Mouse (Mus musculus): Measurements from ENCODE around the gene C1qtnf5.

Gene C1qtnf5

GRCm38 (mm10) chr9:44079997-44080780 lies 26.9 kb upstream of the C1qtnf5 start:
- no peak for DNase-seq (ENCODE audit: low spot score)

DNA sequence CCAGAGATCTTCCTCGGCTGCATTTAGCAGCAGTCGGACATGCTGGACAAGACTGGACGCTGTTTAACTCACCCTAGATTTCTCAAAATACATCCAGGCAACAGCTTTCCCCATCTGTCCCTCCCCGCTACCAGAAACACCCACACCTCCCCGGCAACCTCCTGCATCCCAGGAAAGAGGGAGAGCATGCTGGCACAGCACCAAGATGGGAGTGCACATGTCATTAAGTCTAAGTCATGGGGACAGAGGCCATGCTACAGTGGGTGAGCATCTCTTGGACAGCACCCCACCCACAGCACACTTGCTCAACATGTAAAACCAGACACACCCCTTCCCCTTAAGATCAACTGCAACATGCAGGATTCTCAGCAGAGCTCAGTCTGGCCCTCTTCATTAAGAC lies 26.1 kb upstream of the C1qtnf5 start:
- DNase-seq (ENCODE audit: low spot score) = no peak

- DNase-seq (ENCODE audit: low spot score) = no peak
Measured at GRCm38 (mm10) chr9:44081581-44081980, 25.5 kb upstream of the C1qtnf5 start.

DNA sequence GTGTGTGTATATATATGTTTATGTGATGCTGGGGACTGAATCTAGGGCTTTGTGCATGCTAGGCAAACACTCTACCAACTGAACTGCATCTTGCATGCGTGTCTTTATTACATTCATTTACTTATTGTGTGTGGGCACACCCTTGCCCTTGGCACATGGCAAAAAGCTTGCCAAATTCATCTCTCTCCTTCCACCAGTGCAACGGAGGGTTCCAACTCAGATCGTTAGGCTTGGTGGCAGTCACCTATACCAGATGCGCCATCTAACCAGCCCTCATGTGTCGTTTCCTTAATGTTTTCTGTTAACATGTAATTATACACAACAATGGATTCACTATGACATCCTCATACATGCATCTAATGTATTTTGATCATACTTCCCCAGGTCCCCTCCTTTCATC lies 24.8 kb upstream of the C1qtnf5 start:
- DNase-seq (ENCODE audit: low spot score) = no peak

DNA sequence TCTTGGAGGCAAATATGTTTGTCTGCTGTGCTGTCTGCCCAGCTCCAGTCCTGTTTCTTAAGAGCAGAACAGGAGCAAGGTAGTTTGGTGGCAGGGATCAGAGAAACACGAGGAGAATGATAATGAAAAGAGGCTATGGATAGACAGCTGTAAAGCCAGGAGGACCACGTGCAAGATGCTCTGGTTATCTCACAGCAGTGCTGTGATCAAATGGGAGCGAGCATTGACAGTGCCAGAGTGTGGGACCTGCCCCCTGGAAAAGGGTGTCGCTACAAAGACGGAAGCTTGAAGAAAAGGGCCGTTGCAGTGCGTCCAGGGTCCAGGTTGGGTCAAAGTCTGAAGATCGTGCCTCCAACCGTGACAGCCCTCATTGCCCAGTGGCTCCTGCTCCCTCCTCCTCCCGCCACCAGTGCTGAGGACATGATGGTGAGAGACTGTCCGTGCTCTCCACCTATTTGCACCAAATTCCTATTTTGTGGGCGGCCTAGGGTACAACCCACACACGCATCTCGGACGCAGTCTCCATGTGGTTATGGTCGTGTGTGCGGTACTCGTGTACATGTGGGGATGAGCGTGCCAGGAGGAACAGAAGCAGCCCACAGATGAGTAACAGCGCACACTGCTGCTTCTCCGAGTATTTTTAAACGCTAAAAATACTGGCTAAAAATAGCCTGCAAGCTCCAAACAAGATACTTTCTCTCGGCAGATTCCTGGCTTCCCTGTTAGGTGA lies 23.5 kb upstream of the C1qtnf5 start:
- no peak for DNase-seq (ENCODE audit: low spot score)

GRCm38 (mm10) chr9:44084236-44084635 lies 22.8 kb upstream of the C1qtnf5 start:
- DNase-seq (ENCODE audit: low spot score) = no peak

- peak; percentile 87 for DNase-seq (ENCODE audit: low spot score)
Measured at GRCm38 (mm10) chr9:44084659-44085229, 22.3 kb upstream of the C1qtnf5 start.

DNA sequence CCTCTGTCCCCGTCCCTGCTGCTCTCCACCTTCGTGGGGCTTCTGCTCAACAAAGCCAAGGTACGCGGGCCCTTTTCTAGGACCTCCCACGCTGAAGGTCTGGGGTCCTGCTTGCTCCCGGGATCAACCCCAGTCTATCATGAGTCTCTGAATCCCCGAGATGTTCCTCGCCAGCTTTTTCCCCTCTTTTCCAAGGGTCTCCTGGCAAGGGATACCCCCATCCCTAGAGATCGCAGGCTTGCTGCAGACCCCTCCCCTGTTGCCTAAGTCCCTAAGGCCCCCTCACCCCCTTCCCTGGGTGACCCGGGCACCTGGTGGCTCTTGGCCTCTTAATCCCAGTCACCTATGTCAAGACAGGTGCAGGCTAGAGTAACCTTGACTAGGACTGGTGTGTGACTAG lies 21.8 kb upstream of the C1qtnf5 start:
- DNase-seq (ENCODE audit: low spot score) = no peak

- no peak for DNase-seq (ENCODE audit: low spot score)
Measured at GRCm38 (mm10) chr9:44085741-44086665, 21.0 kb upstream of the C1qtnf5 start.

DNA sequence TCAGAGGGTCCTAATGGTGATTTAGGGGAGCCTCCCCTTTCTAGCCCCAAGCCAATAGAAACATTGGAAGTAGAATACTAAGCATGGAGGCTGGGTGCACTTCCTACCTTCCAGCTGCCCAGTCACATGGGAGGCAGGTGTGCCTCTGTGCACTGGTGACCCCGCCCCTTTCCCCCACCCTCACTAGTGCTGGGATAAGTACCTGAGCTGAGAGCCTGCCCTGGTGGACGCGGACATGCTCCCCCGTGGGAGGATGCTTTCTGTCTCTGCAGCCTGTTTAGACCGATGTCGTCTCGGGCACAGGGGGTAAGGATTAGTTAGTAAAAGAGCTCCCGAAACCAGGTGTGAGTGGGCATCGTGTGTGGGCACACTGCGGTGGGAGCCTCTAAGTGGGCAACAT lies 20.1 kb upstream of the C1qtnf5 start:
- DNase-seq (ENCODE audit: low spot score) = no peak

- no peak for DNase-seq (ENCODE audit: low spot score)
Measured at GRCm38 (mm10) chr9:44087761-44088455, 19.1 kb upstream of the C1qtnf5 start.

DNA sequence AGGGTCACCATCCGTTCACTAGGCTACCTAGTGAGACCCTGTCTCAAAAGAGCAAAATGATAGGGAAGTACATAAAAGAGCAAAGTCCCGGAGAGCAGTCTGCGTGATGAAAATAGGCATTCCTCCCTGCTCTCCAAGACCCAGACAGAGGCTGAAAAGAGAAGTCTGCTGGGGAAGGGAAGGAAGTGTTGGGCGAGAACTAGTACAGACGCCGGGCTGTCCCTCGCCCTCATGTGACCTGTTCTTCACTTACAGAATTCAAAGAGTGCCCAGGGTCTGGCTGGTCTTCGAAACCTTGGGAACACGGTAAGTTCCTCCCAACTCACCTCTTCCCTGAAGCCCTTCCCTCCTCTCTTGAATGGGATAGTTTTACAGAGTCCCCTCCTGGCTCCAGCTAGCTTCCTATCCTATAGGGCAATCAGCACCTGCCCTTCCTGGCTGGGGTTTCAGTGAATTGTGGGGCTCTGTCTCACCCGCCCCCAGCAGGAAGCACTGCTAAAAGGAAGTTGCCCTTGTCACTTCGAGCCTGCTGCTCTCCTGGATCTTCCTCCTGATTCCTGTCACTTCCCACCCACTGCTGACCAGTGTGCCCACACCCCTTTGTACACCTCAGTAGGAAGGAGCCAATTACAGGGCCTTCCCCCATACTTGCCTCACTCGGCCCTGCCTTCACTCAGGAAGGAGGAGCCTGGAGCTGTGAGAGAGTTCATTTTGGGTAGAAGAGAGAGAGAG lies 18.0 kb upstream of the C1qtnf5 start:
- DNase-seq (ENCODE audit: low spot score) = no peak

GRCm38 (mm10) chr9:44093612-44094503 lies 13.2 kb upstream of the C1qtnf5 start:
- peak; percentile 79 for DNase-seq (ENCODE audit: low spot score)

DNA sequence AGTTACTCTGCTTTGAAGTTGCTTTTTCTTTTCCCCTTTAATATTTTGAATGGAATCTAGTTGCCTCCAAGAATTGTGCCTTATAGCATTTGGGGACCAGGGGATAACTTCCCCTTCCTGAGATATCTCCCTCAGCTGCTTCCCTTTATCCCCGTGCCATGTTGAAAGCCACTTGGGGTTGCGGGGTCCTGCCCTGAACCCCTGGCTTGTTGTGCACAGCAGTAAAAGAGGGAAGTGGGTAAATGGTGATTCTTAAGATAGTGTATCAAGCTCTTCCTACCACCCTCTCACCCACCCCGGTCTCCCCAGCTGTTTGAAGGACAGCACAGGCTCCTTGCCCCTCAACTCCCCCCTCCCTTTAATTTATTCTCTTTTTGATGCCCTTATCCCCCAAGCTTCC lies 12.3 kb upstream of the C1qtnf5 start:
- DNase-seq (ENCODE audit: low spot score) = no peak

- no peak for DNase-seq (ENCODE audit: low spot score)
Measured at GRCm38 (mm10) chr9:44095781-44096180, 11.3 kb upstream of the C1qtnf5 start.

GRCm38 (mm10) chr9:44096536-44096935 lies 10.5 kb upstream of the C1qtnf5 start:
- DNase-seq (ENCODE audit: low spot score) = peak; percentile 61

DNA sequence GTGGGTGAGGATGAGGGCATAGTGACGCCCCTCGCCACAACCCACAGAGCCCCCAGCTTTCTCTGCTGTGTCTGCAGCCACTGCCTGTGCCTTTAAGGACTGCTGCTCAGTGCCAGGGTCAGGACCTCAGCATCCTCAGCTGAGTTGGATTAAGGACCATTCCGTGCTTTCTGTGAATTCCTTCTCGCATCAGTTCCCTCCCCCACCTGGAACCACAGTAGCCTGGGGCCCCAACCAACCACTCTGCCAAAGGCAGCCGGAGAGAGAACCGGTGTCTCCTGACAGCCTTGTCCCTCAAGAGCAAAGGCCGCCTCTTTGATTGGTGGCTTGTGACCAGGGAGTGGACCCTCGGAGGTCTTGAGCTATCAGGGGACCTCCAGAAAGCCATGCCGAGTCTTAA lies 5.6 kb upstream of the C1qtnf5 start, which contains the start of gene Mfrp:
Gene Mfrp, plus strand, starts transcription at position 240 of the 400 bp plus-strand sequence.
- DNase-seq (ENCODE audit: low spot score) = no peak

DNA sequence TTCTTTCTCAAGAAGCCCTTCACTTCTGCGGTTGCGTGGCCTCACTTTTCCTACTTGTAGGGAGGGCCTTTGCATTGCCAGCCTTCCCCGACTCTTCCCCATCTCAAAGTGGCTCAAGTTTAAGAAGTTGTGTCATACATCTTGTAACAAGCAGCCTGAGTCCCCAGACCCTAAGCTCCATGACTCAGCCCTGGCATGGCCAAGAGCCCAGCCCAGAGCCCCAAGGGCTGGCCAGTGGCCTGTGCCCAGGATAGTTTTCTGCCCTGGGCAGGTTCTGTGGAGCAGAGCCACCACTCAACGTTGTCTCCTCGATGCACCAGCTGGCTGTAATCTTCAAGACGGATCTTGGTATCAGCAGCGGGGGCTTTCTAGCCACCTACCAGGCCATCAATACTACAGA lies 2.2 kb upstream of the C1qtnf5 start:
- DNase-seq (ENCODE audit: low spot score) = no peak

DNA sequence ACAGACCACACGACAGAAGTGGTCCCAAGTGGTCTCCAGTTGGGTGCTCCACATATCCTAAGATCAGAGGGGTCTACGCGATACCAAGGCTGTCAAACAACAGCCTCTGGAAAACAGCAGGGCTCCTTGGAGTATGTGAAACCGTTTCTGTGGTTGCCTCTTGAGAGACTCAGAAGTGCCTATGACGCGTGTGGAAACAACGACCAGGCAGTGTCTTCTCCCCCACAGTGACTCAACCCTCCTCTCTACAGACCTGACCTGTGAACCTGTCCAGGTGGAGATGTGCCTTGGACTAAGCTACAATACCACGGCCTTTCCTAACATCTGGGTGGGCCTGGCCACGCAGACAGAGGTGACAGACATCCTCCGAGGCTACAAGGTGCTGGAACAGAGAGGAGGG lies 1.3 kb upstream of the C1qtnf5 start:
- DNase-seq (ENCODE audit: low spot score) = no peak

DNA sequence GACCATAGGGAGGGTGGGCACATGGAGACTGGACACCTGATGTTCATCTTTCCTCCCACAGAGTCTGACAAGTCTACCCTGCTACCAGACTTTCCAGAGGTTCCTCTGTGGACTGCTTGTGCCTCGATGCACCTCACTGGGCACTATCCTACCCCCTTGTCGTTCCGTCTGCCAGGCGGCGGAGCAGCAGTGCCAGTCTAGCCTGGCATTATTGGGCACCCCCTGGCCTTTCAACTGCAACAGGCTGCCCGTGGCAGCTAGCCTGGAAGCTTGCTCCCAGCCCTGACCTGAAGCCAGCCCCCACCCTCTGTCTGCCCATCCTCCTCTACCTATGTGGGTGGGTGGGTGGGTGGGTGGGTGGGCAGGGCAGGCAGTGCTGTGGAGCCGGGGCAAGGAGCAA lies 863 bp upstream of the C1qtnf5 start:
- no peak for DNase-seq (ENCODE audit: low spot score)
